Mouse (Mus musculus) heart, adult 18-20 months (tissue): ENCODE measurements at regions not wholly inside any gene's neighbourhood (a gene's known extent, or its start where the extent isn't known, plus 50 kb on each side); places are given as distances from the start of the nearest gene placed in this dataset.
A peak's percentile ranks its signal among the peaks of the same experiment; 100 is the strongest.

Experiments used
- DNase-seq, 2 experiments: peaks; one replicate each; pipeline ENCODE4 v3.0.0; 2021 to 2022; ENCODE audit warnings: mixed read lengths in 1 of 2

DNA sequence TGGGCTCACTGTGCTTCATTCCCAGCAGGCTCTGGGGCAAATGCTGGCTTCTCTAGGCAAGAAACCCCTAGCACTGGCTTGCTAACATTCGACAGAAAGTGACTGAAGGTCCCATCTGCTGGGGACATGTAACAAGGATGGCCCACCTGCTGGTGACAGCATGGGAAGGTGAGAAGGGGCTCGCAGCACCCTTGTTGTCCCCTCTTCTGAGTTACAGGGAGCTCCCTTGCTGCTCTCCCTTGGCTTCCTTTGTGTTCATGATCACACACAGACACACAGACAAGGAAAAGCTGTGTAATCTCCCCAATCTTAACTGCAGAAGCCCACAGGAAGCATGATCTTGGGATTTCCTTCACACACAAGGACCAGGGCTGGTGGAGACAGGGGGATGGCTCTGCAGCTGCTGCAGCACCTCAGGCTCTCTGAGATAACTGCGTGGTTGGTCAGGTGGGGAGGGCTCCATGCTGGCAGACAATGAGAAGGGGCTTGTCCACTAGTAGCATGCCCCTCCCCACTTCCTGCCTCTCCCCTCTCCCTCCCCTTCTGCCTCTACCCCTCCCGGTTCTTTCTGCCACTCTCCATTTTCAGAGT is 95.3 kb upstream of the Trpm1 start:
- no peak for DNase-seq

DNA sequence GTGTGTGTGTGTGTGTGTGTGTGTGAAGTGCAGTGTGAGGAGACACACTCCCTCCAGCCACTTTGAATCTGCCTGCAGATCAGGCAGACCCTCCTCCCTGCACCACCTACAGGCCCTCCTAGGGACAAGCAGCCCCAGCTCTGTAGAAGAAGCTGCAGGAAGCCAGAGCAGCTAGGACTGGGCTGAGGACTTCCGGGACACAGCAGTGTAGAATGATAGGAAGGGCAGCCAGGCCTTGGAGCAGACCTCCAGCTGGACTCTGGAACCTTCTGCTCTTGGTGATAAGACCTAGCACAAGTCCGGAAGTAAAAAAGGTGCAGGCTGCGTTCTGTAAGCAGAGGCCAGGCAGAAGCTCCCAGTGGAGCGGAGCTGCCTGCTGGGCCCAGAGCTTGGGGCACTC is 95.8 kb upstream of the Trpm1 start:
- DNase-seq: peak; percentile 32 to 70

DNA sequence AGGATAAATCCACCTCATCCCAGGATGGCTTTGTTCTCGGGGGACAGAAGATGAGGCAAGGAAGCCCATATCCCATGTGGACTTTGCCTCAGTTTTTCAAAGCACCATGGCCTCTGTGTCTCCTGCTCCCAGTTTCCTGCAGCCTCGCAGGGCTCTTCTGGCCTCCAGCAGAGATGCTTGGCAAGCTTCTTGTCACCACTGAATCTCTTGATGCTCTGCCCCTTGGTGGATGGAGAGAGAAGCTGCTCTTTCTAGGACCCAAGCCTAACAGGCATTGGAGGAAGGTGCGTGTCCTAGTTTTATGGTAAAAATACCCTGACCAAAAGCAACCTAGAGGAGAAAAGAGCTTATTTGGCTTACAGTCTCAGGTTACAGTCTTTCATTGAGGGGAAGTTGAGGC is 97.1 kb upstream of the Trpm1 start:
- DNase-seq: no peak

DNA sequence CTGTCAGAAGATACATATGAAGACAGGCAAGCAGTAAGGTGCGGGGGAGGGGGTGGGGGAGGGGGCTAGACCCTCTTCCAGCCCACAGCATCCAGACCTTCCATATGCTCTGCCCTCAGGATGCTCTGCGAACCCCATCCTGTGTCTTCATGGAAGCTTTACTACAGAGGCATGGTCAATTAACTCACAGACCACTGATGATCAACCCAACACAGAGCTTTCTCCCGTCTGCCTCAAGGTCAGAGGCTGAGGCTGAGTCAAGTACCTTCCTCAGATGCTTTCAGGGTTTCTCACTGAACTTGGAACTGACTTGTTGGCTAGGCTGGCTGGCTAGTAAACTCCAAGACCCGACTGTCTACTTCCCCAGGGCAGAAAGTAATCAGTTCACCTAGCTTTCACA is 98.6 kb upstream of the Trpm1 start:
- DNase-seq: no peak

DNA sequence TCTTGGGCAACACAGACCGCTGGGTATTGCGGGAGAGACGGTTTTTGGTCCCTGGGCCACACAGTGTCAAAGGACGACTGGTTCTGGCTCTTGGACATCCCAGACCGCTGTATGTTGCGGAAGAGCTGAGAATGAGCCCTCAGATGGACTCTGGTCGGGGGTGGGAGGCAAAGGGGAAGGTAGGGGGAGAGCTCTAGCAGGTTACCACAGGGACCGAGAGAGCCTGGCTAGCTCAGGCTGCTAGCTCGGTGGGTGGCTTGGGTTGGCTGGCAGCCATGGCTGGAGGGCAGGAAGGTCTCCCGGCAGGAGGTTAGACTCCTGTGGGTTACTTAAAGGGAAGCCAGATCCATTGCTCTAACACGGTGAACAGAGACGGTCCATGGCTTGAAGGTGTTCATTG is 99.9 kb upstream of the Trpm1 start:
- no peak for DNase-seq

DNA sequence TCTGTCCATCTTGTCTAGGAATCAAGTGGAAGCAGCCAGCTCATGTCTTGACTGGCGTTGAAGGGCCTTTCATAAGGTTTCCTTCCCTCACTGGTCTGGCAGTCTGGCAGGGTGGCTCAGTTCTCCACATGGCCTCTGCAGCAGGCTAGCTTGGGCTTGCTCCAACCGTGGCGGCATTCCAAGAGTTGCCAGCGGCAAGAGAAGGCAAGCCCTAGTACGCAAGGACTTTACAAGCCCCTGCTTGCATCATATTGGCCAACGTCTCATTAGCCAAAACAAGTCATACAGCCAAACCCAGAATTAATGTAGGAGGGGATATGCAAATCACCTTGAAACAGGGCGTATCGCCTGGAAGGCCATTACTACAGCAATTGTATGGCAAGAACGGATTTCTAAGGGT is 101.2 kb upstream of the Trpm1 start:
- peak; percentile 69 to 71 for DNase-seq

DNA sequence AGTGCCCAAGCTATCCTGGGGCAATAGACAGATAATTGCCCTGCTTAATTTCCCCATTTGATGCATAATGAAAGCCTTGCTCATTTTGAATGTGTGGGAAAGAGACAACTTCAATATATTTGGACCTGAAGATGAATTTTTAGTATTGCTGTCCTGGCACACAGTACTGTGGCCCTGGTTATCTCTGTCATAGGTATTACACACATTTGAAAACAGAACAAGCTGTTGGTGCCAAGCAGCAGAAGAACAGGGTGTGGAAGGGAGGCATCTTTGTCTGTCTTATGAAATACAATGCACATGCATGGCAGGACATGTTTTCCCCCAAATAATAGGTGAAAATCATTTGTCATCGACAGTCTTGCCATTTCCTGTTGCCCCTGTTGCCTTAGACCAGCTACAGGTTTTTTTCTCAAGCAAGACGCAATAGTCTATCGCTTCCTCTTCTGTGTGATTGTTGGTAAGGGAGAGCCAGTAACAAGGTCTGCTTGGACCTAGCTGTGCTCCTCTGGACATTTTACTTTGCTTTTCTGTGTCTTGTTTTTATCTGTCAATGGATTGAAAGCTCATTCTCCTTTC is 102.7 kb upstream of the Trpm1 start:
- no peak for DNase-seq

DNA sequence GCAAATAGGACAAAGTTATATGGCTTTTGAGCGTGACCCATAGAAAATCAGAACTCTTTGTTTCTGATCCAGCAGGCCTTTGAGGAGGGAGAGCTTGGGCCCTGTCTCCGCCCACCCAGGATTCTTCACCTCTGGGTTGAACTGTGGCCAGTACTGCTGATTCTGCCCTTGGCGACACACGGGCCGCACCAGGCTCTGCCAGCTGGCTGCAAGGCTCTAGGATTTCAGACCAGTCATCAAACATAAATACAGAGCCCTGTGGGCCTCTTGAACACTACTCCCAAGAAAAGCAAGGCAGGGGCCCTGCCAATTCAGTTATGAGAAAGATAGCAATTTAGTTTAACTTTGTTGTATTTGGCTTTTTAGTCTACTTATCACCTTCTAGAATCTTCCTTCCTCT is 103.4 kb upstream of the Trpm1 start:
- peak; percentile 73 to 80 for DNase-seq

DNA sequence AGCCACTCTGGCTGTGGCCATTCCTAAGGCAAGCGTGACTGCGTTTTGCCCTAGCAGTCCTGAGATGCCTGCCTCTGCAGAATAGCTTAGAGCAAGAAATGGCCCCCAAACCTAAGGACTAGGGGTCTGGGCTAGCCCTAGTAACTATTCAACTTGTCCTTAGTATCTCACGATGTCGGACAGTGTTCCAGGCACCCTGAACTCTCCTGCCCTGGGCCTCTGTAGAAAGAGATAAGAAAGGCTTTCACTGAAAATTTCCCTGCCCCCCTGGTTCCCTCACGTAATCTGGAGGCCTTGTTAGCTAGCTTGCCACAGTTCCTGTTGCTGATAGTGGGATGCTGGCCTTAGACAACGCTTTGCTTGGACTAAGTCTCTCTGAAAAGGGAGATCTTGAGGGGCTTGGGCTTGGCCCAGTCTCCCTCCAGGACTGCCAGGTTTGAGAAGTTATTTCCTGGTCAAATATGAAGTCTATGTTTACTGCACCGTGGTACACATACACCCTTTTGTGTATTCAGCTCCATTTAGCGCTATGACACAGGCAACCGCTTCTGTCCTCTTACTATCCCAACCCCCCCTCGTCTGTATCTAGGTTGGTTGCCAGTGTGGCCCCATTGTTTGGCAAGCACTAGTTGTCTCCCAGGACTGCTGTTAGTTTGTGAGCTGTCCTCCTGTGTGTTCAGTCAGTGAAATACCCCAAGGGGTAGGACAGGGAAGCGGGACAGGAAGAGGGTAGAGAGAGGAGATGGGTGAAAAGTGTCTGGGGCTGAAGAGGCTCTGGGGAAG is 104.3 kb upstream of the Trpm1 start:
- DNase-seq: peak in 1 of 2 experiments; percentile 47

DNA sequence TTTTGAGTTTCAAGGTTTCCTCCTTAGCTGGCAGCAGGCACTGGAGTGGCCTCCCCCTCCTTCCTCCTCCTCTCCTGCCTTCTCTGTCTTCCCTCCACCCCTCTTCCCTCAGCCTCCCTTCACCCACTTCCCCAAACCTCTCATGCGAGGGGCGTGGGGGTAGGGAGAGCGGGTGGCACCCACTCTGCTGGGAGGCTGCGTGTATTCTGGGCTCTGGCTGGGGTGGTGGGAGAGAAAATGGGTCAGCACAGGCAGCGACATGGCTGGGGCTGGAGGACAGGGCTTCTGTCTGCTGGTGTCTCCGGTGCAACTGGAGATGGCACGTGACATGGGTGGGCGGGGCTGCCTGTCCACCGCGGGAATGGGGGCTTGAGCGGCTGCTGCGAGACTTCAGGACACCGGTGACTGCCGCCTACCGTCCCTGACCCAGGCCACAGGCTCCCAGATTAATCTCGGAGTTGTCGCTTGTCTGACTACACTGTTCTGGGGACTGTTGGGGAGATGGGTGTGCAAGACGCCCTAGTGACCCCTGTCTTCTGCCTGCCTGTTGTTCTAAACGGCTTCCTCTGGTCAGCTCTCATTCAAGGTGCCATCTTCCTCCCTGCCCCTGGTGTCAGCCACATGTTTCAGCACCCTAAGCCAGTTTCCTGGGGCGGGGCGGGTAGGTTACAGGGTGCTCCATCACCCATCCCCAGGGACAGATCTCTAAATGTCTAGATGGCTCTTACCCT is 105.0 kb upstream of the Trpm1 start:
- peak; percentile 39 to 57 for DNase-seq

DNA sequence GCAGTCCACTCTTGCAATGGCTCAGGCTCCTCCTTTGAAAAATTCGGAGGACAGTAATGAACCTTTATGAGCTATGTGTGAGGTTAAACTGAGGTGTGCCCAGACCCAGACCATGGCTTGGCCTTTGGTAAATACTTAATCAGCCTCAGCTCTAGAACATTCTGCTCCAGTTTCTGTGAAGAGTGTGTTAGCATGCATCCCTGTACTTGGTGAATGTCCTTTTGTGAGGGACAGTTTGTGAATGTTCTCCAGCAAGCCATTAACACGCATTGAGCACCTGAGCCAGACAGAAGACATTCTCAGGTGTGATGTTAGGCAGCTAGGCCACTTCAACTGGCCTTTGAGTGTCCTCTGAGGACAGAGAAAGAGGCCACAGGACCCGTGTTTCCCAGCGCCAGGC is 105.8 kb upstream of the Trpm1 start:
- no peak for DNase-seq

DNA sequence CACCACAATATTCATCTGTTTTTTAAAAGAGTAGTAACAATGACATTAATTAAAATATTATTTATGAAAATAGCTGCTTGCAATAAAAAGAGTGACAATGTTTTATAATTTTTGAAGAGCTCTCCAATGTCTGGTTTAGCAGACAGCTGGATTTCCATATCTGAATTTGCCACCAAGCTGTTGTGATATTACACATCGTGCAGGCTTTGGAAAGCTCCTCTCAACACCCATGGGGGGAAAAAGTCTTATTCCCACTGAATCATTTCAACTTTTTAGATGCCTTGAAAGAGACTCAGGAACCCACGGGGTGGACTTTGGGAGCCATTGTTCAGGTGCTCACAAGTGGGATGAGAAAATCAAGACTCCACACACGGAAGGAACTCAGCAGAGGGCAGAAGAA is 106.6 kb upstream of the Klf13 start:
- DNase-seq: no peak

DNA sequence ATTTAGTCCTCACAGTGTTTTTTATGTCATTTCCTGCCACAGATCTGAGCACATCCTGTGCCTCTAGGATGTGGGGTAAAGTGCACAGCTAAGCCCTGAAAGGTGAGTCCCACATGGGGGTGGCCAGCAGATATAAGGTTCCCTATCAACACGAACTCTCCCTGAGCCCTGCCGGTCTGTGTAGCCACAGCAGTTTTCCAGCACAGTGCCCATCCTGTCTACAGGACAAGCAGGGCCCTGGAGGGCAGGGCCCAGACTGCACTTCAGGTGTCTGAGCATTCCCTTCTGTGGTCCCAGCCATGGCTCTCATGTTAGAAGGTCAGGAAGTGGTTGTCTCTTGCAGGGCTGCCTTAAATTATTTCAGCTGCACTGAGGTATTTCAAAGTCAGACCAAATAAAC is 104.3 kb upstream of the Klf13 start:
- DNase-seq: no peak

DNA sequence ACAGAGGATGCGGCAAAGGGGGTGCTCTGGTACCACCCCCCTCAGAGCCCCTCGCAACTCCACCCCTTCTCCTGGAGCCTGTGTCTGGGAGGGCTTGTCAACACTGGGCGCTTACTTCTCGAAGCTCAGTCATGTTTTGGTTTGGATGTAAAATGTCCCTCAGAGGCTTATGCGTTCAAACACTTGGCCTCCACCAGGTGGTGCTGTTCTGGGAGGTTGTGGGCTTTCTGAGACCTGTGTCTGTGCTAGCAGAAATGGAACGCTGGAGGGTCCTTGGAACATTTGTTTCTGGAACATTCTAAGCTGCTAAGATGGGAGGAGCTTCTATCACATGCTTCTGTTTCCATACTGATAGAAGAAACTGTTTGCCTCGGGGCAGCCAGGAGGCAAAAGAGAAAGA is 102.6 kb upstream of the Klf13 start:
- no peak for DNase-seq

DNA sequence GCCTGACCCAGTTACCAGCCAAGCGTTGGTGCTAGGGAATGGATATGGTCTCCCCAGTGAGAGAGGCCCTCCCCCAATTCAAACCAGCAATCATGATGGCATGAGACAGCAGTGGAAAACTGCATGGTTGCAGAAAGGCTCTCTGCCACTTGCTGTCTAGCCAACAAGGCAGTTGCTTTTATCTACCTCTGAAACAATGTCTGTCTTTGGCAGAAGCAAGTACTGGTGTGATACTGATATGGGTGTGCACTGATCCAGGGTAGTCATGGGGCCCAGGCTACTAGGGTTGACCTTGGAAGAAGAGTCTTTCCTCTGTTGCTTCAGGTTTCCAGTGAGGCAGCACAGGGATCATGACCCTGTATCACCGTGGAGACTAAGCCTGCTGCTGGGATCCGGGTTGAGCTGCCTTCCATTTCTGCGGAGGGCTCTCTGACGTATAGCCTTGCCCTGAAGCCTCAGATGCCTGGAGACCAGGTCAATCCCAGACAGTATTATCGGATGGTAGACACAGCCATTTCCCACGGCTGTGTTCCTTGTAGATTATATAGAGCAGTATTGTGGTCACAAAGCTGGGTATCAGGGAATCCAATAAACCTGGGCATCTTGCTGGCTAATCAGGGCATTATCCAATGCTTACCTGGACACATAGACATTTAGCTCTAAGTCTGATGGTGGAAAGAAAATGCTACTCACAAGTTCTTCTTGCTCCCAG is 101.5 kb upstream of the Klf13 start:
- DNase-seq: no peak

DNA sequence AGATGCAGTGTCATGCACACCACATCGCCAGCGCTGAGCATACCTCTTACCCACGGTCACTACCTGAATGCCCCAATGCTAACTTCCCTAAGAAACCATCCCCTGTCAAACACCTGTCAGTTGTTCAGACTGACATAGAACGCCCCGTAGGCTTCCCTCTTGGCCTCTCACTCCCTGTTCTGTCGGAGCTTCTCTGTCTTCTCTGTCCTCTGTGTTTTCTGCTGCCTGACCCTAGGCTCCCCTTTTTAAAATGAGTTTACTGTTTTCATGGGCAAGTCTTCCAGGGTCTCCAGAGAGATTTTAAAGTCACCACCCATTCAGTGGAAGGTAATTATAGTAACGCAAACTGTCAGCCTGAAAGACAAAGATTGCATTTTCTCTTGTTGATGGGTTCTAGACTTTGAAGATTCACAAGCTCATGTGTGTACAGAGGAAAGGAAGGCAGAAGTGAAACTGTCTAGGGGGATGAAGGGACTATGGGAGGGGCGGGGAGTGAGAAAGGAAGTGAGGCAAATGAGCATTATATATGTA is 99.1 kb upstream of the Klf13 start:
- DNase-seq: no peak

DNA sequence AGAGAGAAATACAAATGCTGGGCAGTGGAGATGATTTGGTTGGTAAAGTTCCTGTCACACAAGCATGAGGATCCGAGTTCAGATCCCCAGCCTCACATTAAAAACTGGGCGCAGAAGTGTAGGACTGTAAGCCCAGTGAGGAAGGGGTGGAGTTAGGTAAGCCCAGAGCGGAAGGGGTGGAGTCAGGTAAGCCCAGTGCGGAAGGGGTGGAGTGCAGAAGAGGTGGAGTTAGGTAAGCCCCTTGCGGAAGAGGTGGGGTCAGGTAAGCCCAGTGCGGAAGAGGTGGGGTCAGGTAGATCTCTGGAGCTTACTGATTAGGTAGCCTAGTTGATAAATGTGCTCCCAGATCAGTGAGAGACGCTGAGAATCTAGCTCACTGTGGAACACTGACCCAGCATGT is 97.4 kb upstream of the Klf13 start:
- DNase-seq: no peak

DNA sequence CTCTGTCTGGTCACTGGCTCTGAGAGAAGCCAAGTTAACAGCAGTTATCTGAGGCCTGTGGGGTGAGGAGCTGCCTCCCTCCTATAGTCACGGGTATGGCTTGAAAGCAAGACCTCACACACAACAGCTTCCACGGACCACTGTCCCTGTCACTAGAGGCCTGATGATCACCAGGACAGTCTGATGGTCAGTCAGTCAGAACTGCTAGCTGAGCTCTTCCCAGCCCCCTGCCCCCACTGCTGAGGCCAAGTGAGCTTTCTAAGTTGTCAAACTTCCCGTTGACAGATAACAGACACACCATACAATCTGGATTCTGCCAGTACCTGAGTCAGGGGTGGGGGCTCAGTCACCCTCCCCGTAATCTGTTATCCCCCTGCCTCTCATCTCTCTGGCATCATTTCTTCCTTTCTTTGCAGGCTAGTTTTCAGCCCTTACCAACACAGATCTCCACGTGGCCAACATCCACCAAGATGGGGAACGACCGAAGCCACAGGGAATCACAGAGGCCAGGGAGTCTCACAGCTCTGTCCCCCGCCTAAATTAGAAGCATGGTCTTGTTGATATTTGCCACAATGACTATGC is 96.4 kb upstream of the Klf13 start:
- no peak for DNase-seq

DNA sequence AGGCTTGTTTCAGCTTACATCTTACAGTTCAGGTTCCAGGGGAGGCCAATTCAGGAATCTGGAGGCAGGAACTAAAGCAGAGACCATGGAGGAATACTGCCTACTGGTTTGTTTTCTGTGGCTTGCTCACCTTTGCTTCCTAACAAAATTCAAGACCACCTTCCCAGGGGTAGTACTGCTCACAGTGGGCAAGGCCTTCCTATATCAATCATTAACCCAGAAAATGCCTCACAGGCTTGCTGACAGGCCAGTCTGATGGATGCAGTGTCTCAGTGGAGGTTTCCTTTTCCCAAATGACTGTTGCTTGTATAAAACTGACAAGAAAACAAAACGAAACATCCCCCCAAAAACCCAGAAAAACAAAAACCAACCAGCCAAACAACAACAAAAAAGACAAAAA is 95.8 kb upstream of the Klf13 start:
- DNase-seq: no peak

DNA sequence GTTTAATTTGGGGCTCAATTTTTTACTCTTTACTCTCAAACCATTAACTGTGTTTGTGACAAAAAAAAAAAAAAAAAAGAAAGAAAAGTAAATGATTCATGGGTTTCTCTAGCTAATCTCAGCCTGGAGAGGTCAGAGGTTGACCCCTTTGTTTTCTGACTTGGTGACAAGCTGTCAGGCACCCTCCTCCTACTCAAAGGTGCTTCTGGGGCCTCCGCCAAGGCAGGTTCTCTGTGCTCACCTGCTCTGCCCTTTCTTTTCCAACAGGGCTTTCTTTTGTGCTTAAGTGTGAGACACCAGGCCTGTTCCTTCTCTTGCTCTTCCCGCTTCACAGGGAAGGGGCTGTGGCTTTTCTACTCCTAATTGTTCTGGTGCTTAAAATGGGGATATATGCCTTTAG is 94.7 kb upstream of the Klf13 start:
- no peak for DNase-seq

DNA sequence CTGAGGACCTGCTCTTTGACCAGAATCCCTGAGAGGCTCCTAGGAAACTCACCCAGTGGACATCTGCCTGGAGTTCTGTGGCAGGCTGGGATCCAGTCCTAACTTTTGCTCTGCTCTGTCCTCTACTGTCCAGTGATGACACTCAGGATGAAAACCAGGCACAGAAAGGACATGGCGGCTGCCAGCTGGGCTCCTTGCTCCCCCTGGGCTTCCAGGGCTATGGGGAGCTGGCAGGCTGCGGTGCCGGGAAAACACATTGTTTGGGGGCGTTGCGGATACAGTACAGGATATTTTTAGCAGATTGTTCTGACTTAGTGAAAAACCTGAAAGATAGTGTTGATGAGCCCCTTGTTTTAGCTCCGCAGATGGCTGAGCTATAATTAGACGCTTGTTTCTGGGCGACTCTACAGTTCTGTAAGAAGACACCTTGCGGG is 94.2 kb upstream of the Klf13 start:
- peak; percentile 39 to 69 for DNase-seq

DNA sequence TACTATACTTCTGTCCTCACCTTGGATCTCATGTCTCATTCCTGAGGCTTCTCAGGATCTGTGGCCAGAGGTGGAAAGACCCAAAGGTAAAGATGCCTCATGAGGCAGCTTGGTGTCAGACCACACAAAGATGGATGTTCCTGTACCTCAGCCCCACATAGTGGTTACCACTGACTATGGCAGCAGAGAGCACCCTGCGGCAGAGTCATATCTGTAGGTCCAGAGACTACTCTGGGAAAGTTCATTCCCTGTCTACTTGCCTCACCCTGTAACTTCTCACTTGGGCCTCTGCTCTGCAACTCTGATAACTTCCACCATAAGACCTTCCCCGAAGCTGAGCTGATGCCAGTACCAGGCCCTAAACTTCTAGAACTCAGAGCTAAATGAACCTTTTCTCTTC is 91.9 kb upstream of the Klf13 start:
- DNase-seq: no peak
